Mouse (Mus musculus) activated CD4-positive, CD25-positive, alpha-beta regulatory T cell, adult 4 months (primary cell): ENCODE measurements around the gene Ubtd2. TPM values are rescaled to one million over a fixed set of nuclear protein-coding genes. Genes with fewer than 3 reads are reported as not detected.

Experiments
- polyA plus RNA-seq, 2 experiments: library from polyadenylated mRNA; unstranded; fragments of 100-300 nt; shearing (Covaris generic); gene quantifications; one replicate each; pipeline ENCODE4 v1.2.1; 2017

The Ubtd2 gene
- polyA plus RNA-seq, 2 experiments from 2014 or later: 2.3 to 3.1 TPM

Other genes with a start within 250 kb of the Ubtd2 start
- gene Snrnp25, start 250.0 kb upstream of the Ubtd2 start, polyA plus RNA-seq: 10 to 100 TPM; 70.5 to 73.4 TPM
- gene Rhbdf1, start 233.1 kb upstream of the Ubtd2 start, polyA plus RNA-seq: under 1 TPM in 1 of 2 experiments, not detected in 1; 0.49 TPM
- 10 to 100 TPM; 34.8 to 35.0 TPM for gene Mpg, start 228.9 kb upstream of the Ubtd2 start, polyA plus RNA-seq
- 10 to 100 TPM; 36.7 to 37.6 TPM for gene Nprl3, start 187.7 kb upstream of the Ubtd2 start, polyA plus RNA-seq
- not detected for gene Hba-x, start 179.0 kb upstream of the Ubtd2 start, polyA plus RNA-seq
- 100 to 1,000 TPM in 1 of 2 experiments, 1 to 10 TPM in 1; 4.6 to 196 TPM for gene Hba-a1, start 171.9 kb upstream of the Ubtd2 start, polyA plus RNA-seq
- gene Hbq1b, start 168.4 kb upstream of the Ubtd2 start, polyA plus RNA-seq: not detected
- 100 to 1,000 TPM in 1 of 2 experiments, 1 to 10 TPM in 1; 8.9 to 339 TPM for gene Hba-a2, start 158.9 kb upstream of the Ubtd2 start, polyA plus RNA-seq
- not detected for gene Hbq1a, start 155.3 kb upstream of the Ubtd2 start, polyA plus RNA-seq
- gene Sh3pxd2b, start 107.5 kb upstream of the Ubtd2 start, polyA plus RNA-seq: under 1 TPM in 1 of 2 experiments, not detected in 1; 0.06 TPM
- 1 to 10 TPM; 1.1 to 1.2 TPM for gene Efcab9, start 76.7 kb downstream of the Ubtd2 start, polyA plus RNA-seq
- 100 to 1,000 TPM in 1 of 2 experiments, 10 to 100 TPM in 1; 66.9 to 116 TPM for gene Stk10, start 77.9 kb downstream of the Ubtd2 start, polyA plus RNA-seq
- gene Fbxw11, start 187.4 kb downstream of the Ubtd2 start, polyA plus RNA-seq: 10 to 100 TPM; 21.3 TPM